Mouse (Mus musculus) liver, postnatal 0 days (tissue): Measurements from ENCODE around the gene Rwdd3. TPM values are rescaled to one million over a fixed set of nuclear protein-coding genes. Genes with fewer than 3 reads are reported as not detected.

Source experiments
- ATAC-seq: fragments of 200-750 bp; cut with Nextera tagmentation; 2 replicates; pipeline ENCODE4 v1.8.0; 2017; ENCODE audit warnings: mild to moderate bottlenecking, moderate library complexity
- DNase-seq: peaks from one replicate; pipeline ENCODE4 v3.0.0-alpha.2; 2016
- H3K27ac ChIP-seq: fragments of 300-500 bp; sonication (generic); 2 replicates; pipeline ENCODE4 v1.5.1; 2014; ENCODE audit warnings: antibody characterized with exemption, moderate library complexity, mild to moderate bottlenecking, low read depth
- H3K27me3 ChIP-seq: fragments of 300-500 bp; sonication (generic); 2 replicates; pipeline ENCODE4 v1.6.1; 2014; ENCODE audit warnings: low read length, control low read depth, mixed read lengths; ENCODE audit not compliant: insufficient read depth
- H3K36me3 ChIP-seq: fragments of 300-500 bp; sonication (generic); replicated peaks from 2 replicates; pipeline ENCODE4 v1.6.1; 2014; ENCODE audit warnings: mild to moderate bottlenecking, control low read depth, low read length, moderate library complexity, mixed read lengths; ENCODE audit not compliant: insufficient read depth
- H3K4me1 ChIP-seq: fragments of 300-500 bp; sonication (generic); 2 replicates; pipeline ENCODE4 v1.6.1; 2014; ENCODE audit warnings: antibody characterized with exemption, mild to moderate bottlenecking, control low read depth; ENCODE audit not compliant: insufficient read depth
- H3K4me2 ChIP-seq: fragments of 300-500 bp; sonication (generic); 2 replicates; pipeline ENCODE4 v1.6.1; 2014; ENCODE audit warnings: low read depth, mild to moderate bottlenecking, low read length, moderate library complexity, mixed read lengths
- H3K4me3 ChIP-seq: fragments of 300-500 bp; sonication (generic); 2 replicates; pipeline ENCODE4 v1.5.1; 2014; ENCODE audit warnings: low read depth, low read length
- H3K9ac ChIP-seq: fragments of 300-500 bp; sonication (generic); replicated peaks from 2 replicates; pipeline ENCODE4 v1.6.1; 2014; ENCODE audit warnings: mild to moderate bottlenecking, moderate library complexity
- H3K9me3 ChIP-seq: fragments of 300-500 bp; sonication (generic); 2 replicates; pipeline ENCODE4 v1.6.1; 2016; ENCODE audit warnings: mild to moderate bottlenecking, control low read depth, low read length, mixed read lengths
- CTCF ChIP-seq: sonication (generic); IDR thresholded peaks from 2 replicates; pipeline ENCODE4 v1.5.1; 2016; ENCODE audit warnings: antibody characterized with exemption, low read depth
- EP300 ChIP-seq: IDR thresholded peaks from 2 replicates; pipeline ENCODE4 v1.6.1; 2016; ENCODE audit warnings: antibody characterized with exemption, low read depth, mild to moderate bottlenecking
- WGBS: fragments of 180-500 bp; shearing (Covaris S2); extraction: QIAGEN DNeasy Blood & Tissue Kit; methylation state at CpG from one replicate; pipeline ENCODE4 v1.1.7; 2014; ENCODE audit not compliant: insufficient replicate concordance; 5-methylcytosine and 5-hydroxymethylcytosine counted together
- polyA plus RNA-seq: library from polyadenylated mRNA; unstranded; fragments of >200 nt; fragmentation: Nextera tagmentation; extraction: Ambion mirVana; gene quantifications from 2 replicates; pipeline ENCODE4 v1.2.1, GENCODE M21; 2015

Rwdd3 gene
- polyA plus RNA-seq, 1 experiment from 2014 or later: 5.9 TPM

- Histone ChIP-seq H3K4me2 (no peak overlapping the region), H3K27me3 (no peaks in the 10 kb centered on the region), H3K4me1 (peaks cover 11% of the 10 kb centered on the region), H3K9ac (no peak overlapping the region), H3K27ac (no peak overlapping the region), H3K9me3 (no peaks in the 10 kb centered on the region), H3K4me3 (no peak overlapping the region), H3K36me3 (peaks cover 17% of the 10 kb centered on the region)
- no peak for DNase-seq
- no peak for ATAC-seq
- TF ChIP-seq EP300 (no peak), CTCF (no peak)
- 78% methylated on average over 2 of the region's 2 CpGs for WGBS
Observed at GRCm38 (mm10) chr3:121202638-121203037, 31.1 kb upstream of the Rwdd3 start.

GRCm38 (mm10) chr3:121201012-121201747 lies 29.7 kb upstream of the Rwdd3 start:
- Histone ChIP-seq H3K4me2 (peak overlapping the region; percentile 56), H3K4me3 (peak overlapping the region; percentile 19), H3K27me3 (no peaks in the 10 kb centered on the region), H3K36me3 (0 out of 2 replicates have a peak, but pooled peaks cover 3% of the 10 kb centered on the region), H3K9me3 (no peaks in the 10 kb centered on the region), H3K27ac (peak overlapping the region; percentile 78), H3K4me1 (peaks cover 11% of the 10 kb centered on the region), H3K9ac (peak overlapping the region; percentile 41)
- 35% methylated on average over 11 of the region's 11 CpGs for WGBS
- DNase-seq (peak; percentile 80), ATAC-seq (peak; percentile 99)
- TF ChIP-seq CTCF (no peak; the same call in 1 of the 2 replicates), EP300 (peak; percentile 95)

GRCm38 (mm10) chr3:121189199-121189598 lies 17.7 kb upstream of the Rwdd3 start:
- ATAC-seq: no peak
- no peak for TF ChIP-seq EP300
- no peak for TF ChIP-seq CTCF
- Histone ChIP-seq H3K4me3 (no peak overlapping the region), H3K36me3 (no peaks in the 10 kb centered on the region), H3K4me1 (peaks cover 8% of the 10 kb centered on the region), H3K4me2 (no peak overlapping the region), H3K27ac (no peak overlapping the region), H3K27me3 (no peaks in the 10 kb centered on the region), H3K9me3 (no peaks in the 10 kb centered on the region), H3K9ac (no peak overlapping the region)
- 72% methylated on average over 2 of the region's 2 CpGs for WGBS
- DNase-seq: no peak

DNA sequence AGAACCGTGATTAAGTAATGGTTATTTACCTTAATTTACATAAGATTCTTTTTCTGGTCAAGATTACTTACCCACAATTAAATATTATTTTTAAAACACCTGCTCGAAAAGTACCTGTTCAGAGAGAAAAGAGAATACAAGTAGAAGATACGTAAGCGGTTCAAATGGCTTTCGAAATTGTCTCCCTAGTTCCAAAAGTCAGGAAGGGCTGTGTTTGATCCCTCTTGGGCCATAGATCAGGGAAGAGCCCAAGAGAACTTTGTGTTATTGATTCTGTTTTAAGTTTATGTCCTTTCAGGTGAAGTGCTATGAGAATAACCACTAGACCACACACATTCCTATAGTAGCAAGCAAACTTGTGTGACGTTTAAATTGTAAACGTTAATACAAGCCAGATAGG lies 16.0 kb upstream of the Rwdd3 start:
- H3K27me3 ChIP-seq: no peaks in the 10 kb centered on the region
- H3K9ac ChIP-seq: no peak overlapping the region
- ATAC-seq: peak; percentile 72
- no peak for TF ChIP-seq CTCF
- no peak for TF ChIP-seq EP300
- H3K9me3 ChIP-seq: no peaks in the 10 kb centered on the region
- H3K27ac ChIP-seq: peak overlapping the region; percentile 79
- H3K4me3 ChIP-seq: no peak overlapping the region
- peaks cover 8% of the 10 kb centered on the region for H3K4me1 ChIP-seq
- no peak for DNase-seq
- no peaks in the 10 kb centered on the region for H3K36me3 ChIP-seq
- WGBS: 67% methylated on average over 7 of the region's 7 CpGs
- no peak overlapping the region; the same call in 1 of the 2 replicates for H3K4me2 ChIP-seq

DNA sequence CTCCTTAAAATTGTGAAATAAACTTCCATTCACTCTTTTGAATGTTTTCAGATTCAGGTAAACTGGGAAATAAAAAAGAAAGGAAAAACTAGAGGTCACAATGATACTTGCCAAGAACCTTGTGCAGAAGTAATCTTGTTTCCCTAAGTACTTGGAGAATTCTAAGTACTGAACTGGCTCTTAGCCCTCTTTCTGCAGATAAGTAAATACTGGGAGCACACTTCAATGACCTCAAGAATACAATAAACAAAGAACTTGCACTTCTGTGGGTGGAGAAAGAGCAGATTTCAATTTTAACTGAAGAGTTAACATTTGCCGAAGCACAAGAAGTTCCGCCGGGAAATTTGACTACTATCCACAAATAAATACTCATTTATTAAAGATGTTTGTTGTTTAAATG lies 15.4 kb upstream of the Rwdd3 start:
- H3K9ac ChIP-seq: no peak overlapping the region
- DNase-seq: no peak
- TF ChIP-seq CTCF: no peak
- 0 out of 2 replicates have a peak, but pooled peaks have one; percentile 9 for TF ChIP-seq EP300
- H3K4me3 ChIP-seq: no peak overlapping the region
- peak; percentile 59 for ATAC-seq
- no peaks in the 10 kb centered on the region for H3K36me3 ChIP-seq
- peak overlapping the region; percentile 79 for H3K27ac ChIP-seq
- H3K9me3 ChIP-seq: no peaks in the 10 kb centered on the region
- H3K27me3 ChIP-seq: no peaks in the 10 kb centered on the region
- H3K4me2 ChIP-seq: no peak overlapping the region; the same call in 1 of the 2 replicates
- peaks cover 8% of the 10 kb centered on the region for H3K4me1 ChIP-seq
- 63% methylated on average over 3 of the region's 3 CpGs for WGBS

GRCm38 (mm10) chr3:121185197-121185596 lies 13.7 kb upstream of the Rwdd3 start:
- Histone ChIP-seq H3K4me3 (no peak overlapping the region), H3K27ac (peak overlapping the region; percentile 49; the same call in 1 of the 2 replicates), H3K9ac (no peak overlapping the region), H3K4me1 (peaks cover 8% of the 10 kb centered on the region), H3K9me3 (no peaks in the 10 kb centered on the region), H3K36me3 (no peaks in the 10 kb centered on the region), H3K27me3 (no peaks in the 10 kb centered on the region), H3K4me2 (no peak overlapping the region)
- WGBS: 60% methylated on average over 3 of the region's 3 CpGs
- DNase-seq (peak; percentile 62), ATAC-seq (peak; percentile 78)
- TF ChIP-seq CTCF: no peak
- 0 out of 2 replicates have a peak, but pooled peaks have one; percentile 12 for TF ChIP-seq EP300
